Mouse (Mus musculus) cerebellum, adult 11-12 months (tissue): ENCODE results near the gene Abr.

ENCODE experiments used
- DNase-seq: peaks from one replicate; pipeline ENCODE4 v3.0.0; 2022

Abr gene

GRCm38 (mm10) chr11:76489407-76489806 is 132.7 kb downstream of the Abr start:
- DNase-seq: no peak

GRCm38 (mm10) chr11:76487024-76487423 is 135.1 kb downstream of the Abr start:
- DNase-seq: no peak

GRCm38 (mm10) chr11:76484033-76484432 is 138.1 kb downstream of the Abr start:
- no peak for DNase-seq

- no peak for DNase-seq
These were observed 138.9 kb downstream of the Abr start for GRCm38 (mm10) chr11:76483171-76483727.

GRCm38 (mm10) chr11:76482697-76483096 is 139.4 kb downstream of the Abr start:
- no peak for DNase-seq

GRCm38 (mm10) chr11:76482183-76482582 is 139.9 kb downstream of the Abr start:
- DNase-seq: no peak

- DNase-seq: no peak
These were observed 142.4 kb downstream of the Abr start for GRCm38 (mm10) chr11:76479729-76480128.

GRCm38 (mm10) chr11:76478676-76479655 is 143.1 kb downstream of the Abr start:
- no peak for DNase-seq

- no peak for DNase-seq
These were observed 145.0 kb downstream of the Abr start for GRCm38 (mm10) chr11:76477095-76477525.

GRCm38 (mm10) chr11:76476376-76477094 is 145.6 kb downstream of the Abr start:
- no peak for DNase-seq

- no peak for DNase-seq
These were observed 149.5 kb downstream of the Abr start for GRCm38 (mm10) chr11:76472617-76473016.

GRCm38 (mm10) chr11:76469311-76469998 is 152.7 kb downstream of the Abr start:
- no peak for DNase-seq

GRCm38 (mm10) chr11:76468347-76468746 is 153.8 kb downstream of the Abr start:
- DNase-seq: no peak

- DNase-seq: no peak
These were observed 154.6 kb downstream of the Abr start for GRCm38 (mm10) chr11:76467487-76468005.

GRCm38 (mm10) chr11:76467073-76467472 is 155.0 kb downstream of the Abr start:
- DNase-seq: no peak

- DNase-seq: no peak
These were observed 156.2 kb downstream of the Abr start for GRCm38 (mm10) chr11:76465879-76466278.

- DNase-seq: no peak
These were observed 160.4 kb downstream of the Abr start for GRCm38 (mm10) chr11:76461696-76462095.

GRCm38 (mm10) chr11:76461201-76461600 is 160.9 kb downstream of the Abr start:
- DNase-seq: no peak

GRCm38 (mm10) chr11:76459489-76459888 is 162.6 kb downstream of the Abr start:
- no peak for DNase-seq

- DNase-seq: no peak
These were observed 163.4 kb downstream of the Abr start for GRCm38 (mm10) chr11:76458730-76459129.

- DNase-seq: no peak
These were observed 165.2 kb downstream of the Abr start for GRCm38 (mm10) chr11:76456897-76457296.

- peak; percentile 75 for DNase-seq
These were observed 165.9 kb downstream of the Abr start for GRCm38 (mm10) chr11:76456233-76456632.

- DNase-seq: peak; percentile 48
These were observed 167.6 kb downstream of the Abr start for GRCm38 (mm10) chr11:76454492-76454891.
